Mouse (Mus musculus) liver, postnatal 0 days (tissue): Measurements from ENCODE around the gene Mapk1ip1l.
"Not testable (repeated sequence)": the region's sequence is repeated elsewhere in the genome, so short reads cannot be mapped to it uniquely, and the experiment has no call there.

ENCODE experiments used
- CTCF ChIP-seq: sonication (generic); IDR thresholded peaks from 2 replicates; pipeline ENCODE4 v1.5.1; 2016; ENCODE audit warnings: antibody characterized with exemption, low read depth
- EP300 ChIP-seq: IDR thresholded peaks from 2 replicates; pipeline ENCODE4 v1.6.1; 2016; ENCODE audit warnings: antibody characterized with exemption, low read depth, mild to moderate bottlenecking

GRCm38 (mm10) chr14:47321581-47321980 lies 23.5 kb downstream of the Mapk1ip1l start:
- TF ChIP-seq CTCF, result not testable (repeated sequence)
- peak; percentile 61; the same call in 1 of the 2 replicates for TF ChIP-seq EP300
